ENCODE assay signal across 10 mouse cellular contexts in genomic region chr17:11978260-11978821, GRCm38 (mm10).
DNase-seq lines count a peak whose midpoint lies in the region; ATAC-seq and TF ChIP-seq lines count a peak whose summit lies in the region.
"Had no signal": no experiment of that assay in that cellular context is flagged by ENCODE, and none has a peak within 500 bp of the region (broad histone marks: within the 10 kb centered on the region; RNA-seq: fewer than 3 reads in every experiment).

No protein-coding gene starts in this region.

- H3K36me3 ChIP-seq in forebrain, postnatal 0 days (ENCODE audit: insufficient read depth): no peaks in the 10 kb centered on the region
- H3K36me3 ChIP-seq in limb, embryonic 13.5 days: no peaks in the 10 kb centered on the region
- no peaks in the 10 kb centered on the region for H3K36me3 ChIP-seq in heart, embryonic 11.5 days (ENCODE audit: control insufficient read depth, insufficient read depth, low read length)

- no peak overlapping the region for H3K4me3 ChIP-seq in forebrain, postnatal 0 days (ENCODE audit: low read depth, low read length)
- no peak overlapping the region for H3K4me3 ChIP-seq in limb, embryonic 13.5 days
- no peak overlapping the region for H3K4me3 ChIP-seq in heart, embryonic 11.5 days (ENCODE audit: low read depth, low read length)
- H3K4me3 ChIP-seq: gastrocnemius, adult 2 months had no signal

- peak; percentile 60 for ATAC-seq in forebrain, postnatal 0 days
- ATAC-seq in limb, embryonic 13.5 days (ENCODE audit: low FRiP score, low read depth): peak; percentile 34; the same call in 1 of the 2 replicates
- ATAC-seq in activated CD4-positive, CD25-positive, alpha-beta regulatory T cell, adult 4 months: no peak
- ATAC-seq in heart, embryonic 11.5 days (replicated peaks; ENCODE audit: insufficient number of reproducible peaks, low FRiP score, low TSS enrichment): no peak

- intact Hi-C loops in heart, postnatal 14 days (cut with DNase I): loop anchor here (10.0 kb wide), 1 partner anchor 1444 kb away; no protein-coding TSS in a partner anchor

- peak; percentile 33 for DNase-seq in right cerebral cortex, postnatal 25 days
- no peak for DNase-seq in right cerebral cortex, postnatal 36 days (ENCODE audit: low spot score in 2 of 2)
- peak; percentile 49 for DNase-seq in forebrain, postnatal 0 days
- DNase-seq in heart, postnatal 14 days: no peak
- DNase-seq: gastrocnemius, adult 2 months; kidney, adult 18-20 months had no signal

- no peaks in the 10 kb centered on the region for H3K27me3 ChIP-seq in forebrain, postnatal 0 days (ENCODE audit: insufficient read depth, low read length)
- peaks cover 69% of the 10 kb centered on the region for H3K27me3 ChIP-seq in limb, embryonic 13.5 days
- peaks cover 21% of the 10 kb centered on the region for H3K27me3 ChIP-seq in heart, embryonic 11.5 days (ENCODE audit: control insufficient read depth, insufficient read depth, low read length)

- no peak for TF ChIP-seq CTCF in forebrain, postnatal 0 days (IDR thresholded peaks at IDR 0.05; ENCODE audit: low read depth)

- no peak overlapping the region for H3K9ac ChIP-seq in forebrain, postnatal 0 days
- H3K9ac ChIP-seq in limb, embryonic 13.5 days: 0 out of 2 replicates have a peak overlapping the region, but pooled peaks have one; percentile 13
- no peak overlapping the region for H3K9ac ChIP-seq in heart, embryonic 11.5 days (ENCODE audit: low read depth, low read length)
- H3K9ac ChIP-seq: liver, embryonic 14.5 days had no signal

- 30% methylated on average over 17 of the region's 17 CpGs for WGBS in forebrain, postnatal 0 days
- 31% methylated on average over 17 of the region's 17 CpGs for WGBS in limb, embryonic 13.5 days
- 35% methylated on average over 17 of the region's 17 CpGs for WGBS in heart, embryonic 11.5 days (ENCODE audit: insufficient replicate concordance)

- no peak overlapping the region for H3K4me2 ChIP-seq in forebrain, postnatal 0 days (ENCODE audit: low read depth)
- H3K4me2 ChIP-seq in limb, embryonic 13.5 days (replicated peaks): no peak overlapping the region
- no peak overlapping the region for H3K4me2 ChIP-seq in heart, embryonic 11.5 days

- no peaks in the 10 kb centered on the region; the same call in 1 of the 2 replicates for H3K4me1 ChIP-seq in forebrain, postnatal 0 days (ENCODE audit: insufficient read depth)
- H3K4me1 ChIP-seq in limb, embryonic 13.5 days: peaks cover 17% of the 10 kb centered on the region; the same call in 1 of the 2 replicates
- H3K4me1 ChIP-seq in heart, embryonic 11.5 days (ENCODE audit: control insufficient read depth, insufficient read depth, low read length): no peaks in the 10 kb centered on the region

- H3K9me3 ChIP-seq in forebrain, postnatal 0 days (ENCODE audit: low read length): no peaks in the 10 kb centered on the region
- H3K9me3 ChIP-seq in limb, embryonic 13.5 days: no peaks in the 10 kb centered on the region
- H3K9me3 ChIP-seq in heart, embryonic 11.5 days (replicated peaks; ENCODE audit: control insufficient read depth, low read length): no peaks in the 10 kb centered on the region

- 0 out of 2 replicates have a peak overlapping the region, but pooled peaks have one; percentile 21 for H3K27ac ChIP-seq in forebrain, postnatal 0 days (ENCODE audit: low read depth, low read length)
- H3K27ac ChIP-seq in limb, embryonic 13.5 days: no peak overlapping the region
- no peak overlapping the region for H3K27ac ChIP-seq in heart, embryonic 11.5 days (ENCODE audit: low read depth, low read length)
- H3K27ac ChIP-seq: gastrocnemius, adult 2 months; liver, embryonic 14.5 days had no signal

Comparison
In these comparisons a context has a peak if more than half of its experiments do, and no peak if none do; other contexts are left out.
1. DNase-seq: peak in right cerebral cortex, postnatal 25 days (single experiment) and forebrain, postnatal 0 days (single experiment); none in right cerebral cortex, postnatal 36 days (0 of 2) and heart, postnatal 14 days (0 of 2).
2. ATAC-seq: peak in forebrain, postnatal 0 days (single experiment) and limb, embryonic 13.5 days (single experiment); none in activated CD4-positive, CD25-positive, alpha-beta regulatory T cell, adult 4 months (single experiment) and heart, embryonic 11.5 days (single experiment).